Mouse (Mus musculus) heart, embryonic 14.5 days (tissue): Measurements from ENCODE around the gene Dnajc16. TPM values are rescaled to one million over a fixed set of nuclear protein-coding genes. Genes with fewer than 3 reads are reported as not detected.

ENCODE experiments used
- ATAC-seq: fragments of 200-750 bp; cut with Nextera tagmentation; 2 replicates; pipeline ENCODE4 v1.8.0; 2017; ENCODE audit warnings: low read depth, moderate TSS enrichment; ENCODE audit not compliant: insufficient number of reproducible peaks, insufficient read depth, low FRiP score
- H3K27ac ChIP-seq, 2 experiments: fragments of 200-500 bp in 1 of 2; fragments of 300-500 bp in 1 of 2; sonication (generic) in 1 of 2; replicated peaks in 1 of 2; 2 replicates each; pipeline ENCODE4 v1.5.1; 2012 to 2014; ENCODE audit warnings: low read depth in 2 of 2, low read length in 2 of 2, control low read depth in 1 of 2, mild to moderate bottlenecking in 1 of 2, mixed read lengths in 1 of 2; ENCODE audit not compliant: control insufficient read depth in 1 of 2, insufficient read depth in 1 of 2
- H3K27me3 ChIP-seq: fragments of 300-500 bp; sonication (generic); 2 replicates; pipeline ENCODE4 v1.6.1; 2014; ENCODE audit warnings: mild to moderate bottlenecking, low read length, control low read depth; ENCODE audit not compliant: control insufficient read depth, insufficient read depth
- H3K36me3 ChIP-seq: fragments of 300-500 bp; sonication (generic); 2 replicates; pipeline ENCODE4 v1.6.1; 2014; ENCODE audit warnings: mild to moderate bottlenecking, control low read depth, low read length, mixed read lengths; ENCODE audit not compliant: control insufficient read depth, insufficient read depth
- H3K4me1 ChIP-seq, 2 experiments: fragments of 200-500 bp in 1 of 2; fragments of 300-500 bp in 1 of 2; sonication (generic) in 1 of 2; 2 replicates each; pipeline ENCODE4 v1.6.1; 2012 to 2014; ENCODE audit warnings: low read length in 2 of 2, control low read depth in 1 of 2, mixed read lengths in 1 of 2; ENCODE audit not compliant: control insufficient read depth in 2 of 2, insufficient read depth in 2 of 2
- H3K4me2 ChIP-seq: fragments of 300-500 bp; sonication (generic); 2 replicates; pipeline ENCODE4 v1.6.1; 2014; ENCODE audit warnings: mild to moderate bottlenecking, low read length
- H3K4me3 ChIP-seq, 2 experiments: fragments of 200-500 bp in 1 of 2; fragments of 300-500 bp in 1 of 2; sonication (generic) in 1 of 2; 2 replicates each; pipeline ENCODE4 v1.5.1; 2012 to 2014; ENCODE audit warnings: low read length in 2 of 2, mild to moderate bottlenecking in 2 of 2, control low read depth in 1 of 2, low read depth in 1 of 2, moderate library complexity in 1 of 2; ENCODE audit not compliant: control insufficient read depth in 1 of 2, insufficient read depth in 1 of 2
- H3K9ac ChIP-seq: fragments of 300-500 bp; sonication (generic); 2 replicates; pipeline ENCODE4 v1.6.1; 2014; ENCODE audit warnings: mild to moderate bottlenecking, low read length
- H3K9me3 ChIP-seq: fragments of 300-500 bp; sonication (generic); 2 replicates; pipeline ENCODE4 v1.6.1; 2016; ENCODE audit warnings: low read length, control low read depth; ENCODE audit not compliant: control insufficient read depth
- WGBS: fragments of 180-500 bp; shearing (Covaris S2); extraction: QIAGEN DNeasy Blood & Tissue Kit; methylation state at CpG from one replicate; pipeline ENCODE4 v1.1.7; 2014; 5-methylcytosine and 5-hydroxymethylcytosine counted together
- polyA plus RNA-seq: library from polyadenylated mRNA; unstranded; fragments of >200 nt; fragmentation: Nextera tagmentation; extraction: Ambion mirVana; gene quantifications from 2 replicates; pipeline ENCODE4 v1.2.1, GENCODE M21; 2014

Gene Dnajc16
- polyA plus RNA-seq, 1 experiment from 2014 or later: 3.6 TPM

DNA sequence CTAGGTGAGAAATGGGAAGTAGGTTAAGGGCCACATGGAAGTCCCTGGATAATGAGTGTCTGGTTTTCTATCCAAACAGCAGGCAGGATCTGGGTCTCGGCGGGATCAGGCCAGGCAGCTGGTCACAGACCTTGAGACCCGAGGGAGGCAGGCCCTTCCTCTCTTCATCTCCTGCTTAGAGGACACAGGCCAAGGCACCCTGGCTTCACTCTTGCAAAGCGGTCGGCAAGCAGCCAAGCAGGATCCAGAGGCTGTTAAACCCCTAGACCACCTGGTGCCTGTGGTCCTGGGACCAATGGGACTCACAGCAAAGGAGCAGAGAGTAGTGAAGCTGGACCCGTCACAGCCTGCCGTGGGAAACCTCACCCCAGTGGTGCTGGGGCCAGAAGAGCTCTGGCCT, 5.6 kb upstream of the Dnajc16 start:
- H3K4me1 ChIP-seq: peaks cover 2 to 7% of the 10 kb centered on the region in 2 experiments; a peak in 1 of 4 replicates
- H3K36me3 ChIP-seq: peaks cover 15% of the 10 kb centered on the region
- no peak for ATAC-seq
- WGBS: 87% methylated on average over 7 of the region's 7 CpGs
- H3K4me2 ChIP-seq: no peak overlapping the region
- H3K9me3 ChIP-seq: no peaks in the 10 kb centered on the region
- H3K9ac ChIP-seq: no peak overlapping the region
- H3K27ac ChIP-seq: no peak overlapping the region
- H3K4me3 ChIP-seq: no peak overlapping the region
- no peaks in the 10 kb centered on the region for H3K27me3 ChIP-seq

DNA sequence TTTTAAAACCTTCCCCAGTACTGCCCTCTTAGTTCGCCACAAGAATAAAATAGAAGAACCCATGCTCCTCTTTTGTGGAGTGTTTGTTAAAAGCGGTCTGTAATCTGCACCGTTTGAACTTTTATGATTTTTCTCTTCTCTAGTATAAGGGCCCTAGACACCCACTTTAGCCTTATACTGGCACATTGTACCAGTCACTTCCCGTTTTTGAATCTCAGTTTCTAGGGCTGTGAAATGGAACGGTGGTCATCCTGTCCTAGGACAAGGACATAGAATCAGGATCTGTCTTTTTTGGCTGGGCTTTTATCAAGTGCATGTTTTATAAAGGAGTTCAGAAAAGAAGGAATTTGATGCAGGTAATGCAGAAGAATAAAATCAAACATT, 3.4 kb upstream of the Dnajc16 start:
- H3K27ac ChIP-seq: peak overlapping the region; percentile 93 to 94
- H3K4me3 ChIP-seq: peak overlapping the region; percentile 63 to 86
- peak overlapping the region; percentile 74 for H3K4me2 ChIP-seq
- WGBS: 11% methylated on average over 5 of the region's 5 CpGs
- H3K36me3 ChIP-seq: peaks cover 15% of the 10 kb centered on the region
- H3K9me3 ChIP-seq: no peaks in the 10 kb centered on the region
- H3K27me3 ChIP-seq: no peaks in the 10 kb centered on the region
- no peak for ATAC-seq
- peak overlapping the region; percentile 77 for H3K9ac ChIP-seq
- H3K4me1 ChIP-seq: peaks cover 8 to 18% of the 10 kb centered on the region in 2 experiments

DNA sequence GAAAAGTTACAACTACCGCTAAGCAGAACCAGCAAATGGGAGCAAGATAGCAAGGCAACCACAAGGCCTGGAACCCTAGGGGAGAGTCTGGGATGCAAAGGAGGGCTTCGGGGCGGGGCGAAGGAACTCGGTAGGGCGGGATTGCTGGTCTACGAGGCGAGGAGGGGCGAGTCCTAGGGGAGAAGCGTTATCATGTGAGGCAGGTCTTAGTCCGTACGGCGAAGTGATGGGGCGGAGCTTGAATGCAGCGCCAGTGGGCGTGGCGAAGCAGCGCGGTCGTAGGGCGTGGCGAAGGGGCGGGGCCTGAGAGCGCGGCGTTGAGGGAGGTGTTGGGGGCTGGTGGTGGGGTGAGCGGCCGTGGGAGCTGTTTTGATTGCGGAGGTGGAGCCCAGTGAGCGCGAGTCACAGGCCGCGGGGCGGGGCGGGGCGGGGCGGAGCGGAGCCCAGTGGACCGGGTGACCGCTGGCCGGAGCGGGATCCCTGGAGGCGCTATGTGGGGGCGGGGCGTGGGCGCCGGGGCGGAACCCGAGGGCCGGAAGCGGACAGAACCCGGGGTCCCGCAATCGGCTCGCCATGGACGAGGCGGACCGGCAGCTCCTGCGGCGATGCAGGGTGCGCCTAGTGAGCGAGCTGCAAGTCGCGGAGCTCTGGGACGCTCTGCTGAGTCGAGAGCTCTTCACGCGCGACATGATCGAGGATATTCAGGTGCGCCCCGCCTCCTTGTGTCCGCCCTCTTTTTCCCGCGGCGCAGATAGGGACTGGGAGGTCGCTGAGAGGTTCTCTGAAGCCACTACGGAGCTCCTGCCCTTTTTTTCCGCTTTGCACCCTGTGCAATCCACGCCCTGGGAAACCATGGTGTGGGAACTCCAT, 2.8 kb upstream of the Dnajc16 start, which contains the start of gene Casp9:
Casp9 (plus strand) TSS at position 331 of the 870 bp plus-strand sequence.
- Histone ChIP-seq H3K9ac (peak within 1 kb of the TSS; percentile 77), H3K27ac (peak within 1 kb of the TSS; percentile 93 to 94), H3K36me3 (peaks cover 17% of the 10 kb centered on the region), H3K9me3 (no peaks in the 10 kb centered on the region), H3K4me3 (peak within 1 kb of the TSS; percentile 63 to 86), H3K27me3 (no peaks in the 10 kb centered on the region), H3K4me2 (peak within 1 kb of the TSS; percentile 74), H3K4me1 (peaks cover 8 to 18% of the 10 kb centered on the region in 2 experiments)
- under 1% methylated on average over 68 of the region's 80 CpGs for WGBS
- ATAC-seq: peak; percentile 88

DNA sequence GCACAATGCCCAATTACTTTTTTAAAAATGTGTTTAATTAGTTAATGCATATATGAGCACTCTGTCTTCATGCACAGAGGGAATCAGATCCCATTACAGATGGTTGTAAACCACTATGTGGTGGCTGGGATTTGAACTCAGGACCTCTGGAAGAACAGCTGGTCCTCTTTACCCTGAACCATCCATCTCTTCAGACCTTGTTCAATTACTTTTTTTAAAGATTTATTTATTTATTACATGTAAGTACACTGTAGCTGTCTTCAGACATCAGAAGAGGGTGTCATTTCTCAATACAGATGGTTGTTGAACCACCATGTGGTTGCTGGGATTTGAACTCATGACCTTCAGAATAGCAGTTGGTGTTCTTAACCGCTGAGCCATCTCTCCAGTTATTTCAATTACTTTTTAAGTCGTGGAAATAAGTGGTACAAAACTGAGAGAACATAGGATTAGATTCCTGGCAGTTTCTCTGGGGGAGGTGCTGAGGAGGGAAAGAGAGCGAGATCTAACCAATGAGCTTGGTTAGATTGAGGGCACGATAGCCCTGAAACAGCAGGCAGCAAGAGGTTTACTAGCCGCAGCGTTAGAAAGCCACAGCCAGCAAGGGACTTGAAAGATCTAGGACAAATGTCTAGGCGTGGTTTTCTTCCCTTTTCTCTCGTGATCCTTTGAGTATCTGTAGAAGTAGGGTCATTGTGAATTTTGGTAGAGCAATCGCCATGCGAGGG, 2.0 kb upstream of the Dnajc16 start:
- peak overlapping the region; percentile 63 to 86 for H3K4me3 ChIP-seq
- H3K27me3 ChIP-seq: no peaks in the 10 kb centered on the region
- H3K27ac ChIP-seq: peak overlapping the region; percentile 76 to 93
- H3K4me1 ChIP-seq: peaks cover 8 to 18% of the 10 kb centered on the region in 2 experiments
- no peak for ATAC-seq
- H3K9me3 ChIP-seq: no peaks in the 10 kb centered on the region
- H3K4me2 ChIP-seq: peak overlapping the region; percentile 74
- WGBS: 13% methylated on average over 10 of the region's 10 CpGs
- H3K9ac ChIP-seq: peak overlapping the region; percentile 36
- peaks cover 23% of the 10 kb centered on the region for H3K36me3 ChIP-seq

DNA sequence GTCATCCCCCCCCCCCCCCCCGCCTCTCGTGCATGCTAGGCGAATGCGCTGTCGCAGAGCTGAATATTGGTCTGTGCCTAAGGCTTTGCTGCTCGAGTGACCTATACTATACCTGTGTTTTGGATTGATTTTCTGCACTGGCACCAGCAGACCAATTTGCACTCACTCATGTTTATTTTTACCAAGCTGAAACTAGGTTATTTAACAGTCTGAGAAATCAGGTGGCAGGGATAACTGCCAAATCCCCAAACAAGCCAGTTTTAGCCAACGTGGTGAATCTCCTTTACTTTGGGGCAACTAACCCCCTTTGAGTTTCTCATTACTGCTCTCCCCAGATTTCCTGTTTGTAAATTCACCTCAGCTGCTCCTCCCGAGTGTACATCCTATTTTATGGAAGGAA, 1.2 kb upstream of the Dnajc16 start:
- peaks cover 23% of the 10 kb centered on the region for H3K36me3 ChIP-seq
- no peak overlapping the region for H3K4me2 ChIP-seq
- H3K27ac ChIP-seq: no peak overlapping the region
- no peaks in the 10 kb centered on the region for H3K9me3 ChIP-seq
- ATAC-seq: no peak
- H3K9ac ChIP-seq: no peak overlapping the region
- WGBS: 88% methylated on average over 8 of the region's 8 CpGs
- H3K27me3 ChIP-seq: no peaks in the 10 kb centered on the region
- peaks cover 8 to 18% of the 10 kb centered on the region in 2 experiments for H3K4me1 ChIP-seq
- H3K4me3 ChIP-seq: no peak overlapping the region

DNA sequence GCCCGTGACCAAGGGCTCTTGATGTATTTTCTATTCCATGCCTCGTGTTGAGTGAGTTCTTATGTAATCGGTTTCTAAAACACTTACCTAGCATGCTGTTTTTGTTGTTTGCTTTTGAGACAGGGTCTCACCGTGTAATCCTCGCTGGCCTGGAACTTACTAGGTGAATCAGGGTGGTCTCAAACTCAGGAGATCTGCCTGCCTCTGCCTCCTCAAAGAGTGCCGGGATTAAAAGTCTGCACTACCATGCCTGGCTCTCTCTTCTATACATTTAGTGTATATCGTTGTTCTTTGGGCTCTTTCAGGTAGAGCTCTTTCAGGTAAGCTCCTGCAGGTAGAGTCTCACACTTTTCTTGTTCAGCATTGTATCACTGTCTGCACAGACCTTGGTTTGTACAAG, 755 bp upstream of the Dnajc16 start:
- 89% methylated on average over 7 of the region's 7 CpGs for whole genome bisulfite sequencing
- no peaks in the 10 kb centered on the region for H3K27me3 ChIP-seq
- no peak overlapping the region for H3K9ac ChIP-seq
- H3K9me3 ChIP-seq: no peaks in the 10 kb centered on the region
- peaks cover 8 to 18% of the 10 kb centered on the region in 2 experiments for H3K4me1 ChIP-seq
- H3K27ac ChIP-seq: no peak overlapping the region
- ATAC-seq: no peak
- H3K4me2 ChIP-seq: peak overlapping the region; percentile 76; the same call in 1 of the 2 replicates
- H3K36me3 ChIP-seq: peaks cover 22% of the 10 kb centered on the region
- H3K4me3 ChIP-seq: no peak overlapping the region

DNA sequence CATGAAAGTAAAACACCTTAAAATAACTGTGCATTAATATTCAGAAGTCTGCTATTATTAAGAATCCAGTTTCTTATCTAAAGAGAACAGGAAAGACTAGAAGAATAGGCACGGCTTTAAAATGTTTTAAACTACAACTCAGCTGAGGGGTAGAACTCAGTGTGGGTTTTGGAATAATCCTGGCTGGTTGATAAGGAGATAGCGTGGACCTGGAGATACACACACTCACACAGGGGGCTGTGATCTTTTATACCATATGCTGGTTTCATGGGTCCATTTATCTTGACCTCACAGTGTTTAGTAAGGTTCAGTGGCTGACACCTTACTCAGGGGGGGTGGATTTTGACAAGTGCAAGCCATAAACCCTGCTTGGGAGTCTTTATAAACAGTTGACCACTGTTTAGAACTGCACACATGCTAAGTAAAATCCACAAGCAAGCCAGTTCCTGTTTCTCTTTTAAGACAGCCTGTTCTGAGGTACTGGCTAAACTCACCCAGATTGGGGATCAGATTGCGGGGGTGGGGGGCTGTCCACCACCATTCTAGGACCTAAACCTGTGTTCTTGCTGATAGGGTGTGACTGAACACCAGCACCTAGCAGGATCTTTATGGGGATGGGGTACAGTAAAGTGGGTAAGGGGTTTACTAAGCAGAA, 1.0 kb downstream of the Dnajc16 start:
- Histone ChIP-seq H3K27me3 (no peaks in the 10 kb centered on the region), H3K9ac (peak overlapping the region; percentile 95), H3K9me3 (no peaks in the 10 kb centered on the region), H3K36me3 (peaks cover 38% of the 10 kb centered on the region), H3K4me1 (peaks cover 6 to 12% of the 10 kb centered on the region in 2 experiments), H3K27ac (peak overlapping the region; percentile 46 to 78; a peak in 2 of 4 replicates), H3K4me3 (peak overlapping the region; percentile 80 to 98), H3K4me2 (peak overlapping the region; percentile 76)
- WGBS: 37% methylated on average over 3 of the region's 3 CpGs
- ATAC-seq: no peak
